Mouse (Mus musculus): ENCODE measurements around the gene Myadml2.
"Not testable (repeated sequence)": the region's sequence is repeated elsewhere in the genome, so short reads cannot be mapped to it uniquely, and the experiment has no call there.

The Myadml2 gene

DNA sequence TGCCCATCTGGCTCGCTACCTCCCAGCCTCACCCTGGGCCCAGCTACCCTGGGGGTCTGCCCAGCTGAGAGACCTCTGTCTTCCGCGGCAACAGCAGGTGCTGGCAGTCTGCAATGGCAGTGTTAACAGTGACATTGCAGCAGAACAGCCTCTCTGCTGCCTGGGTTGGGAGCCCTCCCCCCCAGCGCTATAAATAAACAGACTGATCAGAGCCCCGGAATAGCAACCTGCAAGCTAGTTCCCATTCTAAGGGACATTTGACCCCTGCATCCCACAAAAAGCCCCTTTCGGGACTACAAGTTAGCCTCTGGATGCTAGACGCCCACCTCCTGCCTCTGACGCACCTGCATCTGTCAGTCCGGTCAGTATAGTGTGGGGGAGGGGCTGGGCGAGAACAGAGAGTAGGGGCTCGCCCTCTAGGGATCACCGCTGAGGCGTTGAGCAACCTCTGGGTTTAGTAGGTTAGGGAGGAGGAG is at the start of gene Myadml2:
Myadml2 (minus strand) TSS at position 158 of the 476 bp plus-strand sequence.
- peak; percentile 84 for DNase-seq (ENCODE audit: low read depth, low spot score)

DNA sequence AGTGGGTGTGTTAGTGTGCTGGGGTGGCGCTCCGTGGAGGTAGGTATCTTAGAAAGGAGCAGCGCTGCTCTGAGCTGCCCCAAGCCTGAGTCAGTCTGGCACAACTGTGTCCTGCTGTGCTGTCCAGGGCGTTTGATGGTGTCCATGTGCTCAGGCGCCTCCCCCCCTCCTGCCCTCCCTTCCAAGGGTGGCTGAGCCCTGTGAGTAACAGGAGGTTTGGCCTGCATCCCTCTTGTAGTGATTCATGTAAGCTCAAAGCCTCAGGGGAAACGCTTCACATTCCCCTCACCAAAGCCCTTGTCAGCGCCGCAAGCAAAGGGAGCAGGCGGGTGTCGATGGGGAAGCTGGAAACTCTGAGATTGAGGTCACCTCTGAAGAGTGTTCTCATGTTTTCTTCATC is 49.8 kb upstream of the Myadml2 start:
- no peak for DNase-seq (ENCODE audit: low read depth, low spot score)

DNA sequence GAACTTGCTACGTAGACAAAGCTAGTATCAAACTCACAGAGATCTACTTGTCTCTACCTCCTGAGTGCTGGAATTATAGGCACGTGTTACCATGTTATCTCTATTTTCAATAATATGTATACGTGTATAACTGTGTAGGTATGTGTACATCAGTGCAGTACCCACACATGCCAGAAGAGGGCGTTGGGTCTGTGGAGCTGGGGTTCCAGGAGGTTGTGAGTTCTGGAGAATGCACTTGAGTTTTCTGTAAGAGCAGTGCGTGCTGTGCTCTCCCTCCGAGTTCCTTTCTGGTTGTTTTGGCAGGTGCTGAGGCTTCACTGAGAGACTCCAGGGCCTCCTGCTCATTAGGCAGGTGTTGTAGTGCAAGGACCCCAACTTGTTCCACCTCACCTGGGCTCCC is 48.6 kb upstream of the Myadml2 start:
- DNase-seq (ENCODE audit: low read depth, low spot score), result peak; percentile 82

DNA sequence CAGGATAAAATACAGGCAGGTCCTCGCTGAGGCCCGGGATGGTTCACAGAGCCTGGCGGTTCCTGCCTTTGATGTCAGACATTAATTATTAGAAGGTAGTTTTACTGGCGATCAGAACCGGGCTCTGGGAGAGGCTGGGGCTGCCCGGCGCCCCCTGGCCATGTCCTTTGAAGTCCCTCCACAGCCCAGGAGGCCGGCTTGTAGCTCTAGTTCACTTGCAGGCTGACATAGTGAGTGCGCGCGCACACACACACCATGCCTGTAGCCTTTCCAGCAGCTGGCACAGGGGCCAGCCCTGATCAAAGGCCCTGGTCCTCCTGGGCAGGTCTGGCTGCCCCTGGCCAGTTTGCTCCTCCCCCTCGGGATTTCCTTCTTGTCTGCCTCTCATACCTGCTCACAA is 47.7 kb upstream of the Myadml2 start:
- no peak for DNase-seq (ENCODE audit: low read depth, low spot score)

DNA sequence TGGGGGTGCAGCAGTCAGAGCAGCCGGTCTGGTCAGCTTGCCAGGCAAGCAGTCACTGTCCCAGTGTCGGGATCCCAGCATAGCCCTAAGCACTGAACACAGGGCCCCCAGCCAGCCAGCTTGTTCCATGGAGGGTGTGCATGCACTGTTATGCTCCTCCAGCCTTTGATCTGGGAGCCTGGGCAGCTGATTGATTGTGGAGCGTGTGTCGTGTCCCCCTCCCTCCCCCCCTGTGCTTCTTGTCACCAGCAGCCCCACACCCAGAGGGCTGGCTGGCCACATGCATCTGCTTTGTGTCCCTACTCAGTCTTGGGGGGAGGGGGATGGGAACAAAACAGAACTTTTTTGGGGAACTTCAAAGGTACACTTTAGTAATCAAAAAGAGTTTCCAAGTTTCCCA is 47.2 kb upstream of the Myadml2 start:
- no peak for DNase-seq (ENCODE audit: low read depth, low spot score)

GRCm38 (mm10) chr11:120693461-120693860 is 45.5 kb upstream of the Myadml2 start:
- no peak for DNase-seq (ENCODE audit: low read depth, low spot score)

GRCm38 (mm10) chr11:120692471-120693011 is 44.6 kb upstream of the Myadml2 start:
- DNase-seq (ENCODE audit: low read depth, low spot score), result no peak

- DNase-seq (ENCODE audit: low read depth, low spot score), result no peak
These were observed 41.4 kb upstream of the Myadml2 start for GRCm38 (mm10) chr11:120689365-120689764.

- no peak for DNase-seq (ENCODE audit: low read depth, low spot score)
These were observed 38.8 kb upstream of the Myadml2 start for GRCm38 (mm10) chr11:120686650-120687272.

- DNase-seq (ENCODE audit: low read depth, low spot score), result no peak
These were observed 36.7 kb upstream of the Myadml2 start for GRCm38 (mm10) chr11:120684660-120685059.

GRCm38 (mm10) chr11:120684086-120684485 is 36.1 kb upstream of the Myadml2 start:
- no peak for DNase-seq (ENCODE audit: low read depth, low spot score)

- no peak for DNase-seq (ENCODE audit: low read depth, low spot score)
These were observed 35.6 kb upstream of the Myadml2 start for GRCm38 (mm10) chr11:120683536-120683935.

GRCm38 (mm10) chr11:120682683-120683082 is 34.7 kb upstream of the Myadml2 start:
- no peak for DNase-seq (ENCODE audit: low read depth, low spot score)

- peak; percentile 71 for DNase-seq (ENCODE audit: low read depth, low spot score)
These were observed 32.0 kb upstream of the Myadml2 start for GRCm38 (mm10) chr11:120679909-120680308.

- DNase-seq (ENCODE audit: low read depth, low spot score), result no peak
These were observed 29.0 kb upstream of the Myadml2 start for GRCm38 (mm10) chr11:120676951-120677350.

DNA sequence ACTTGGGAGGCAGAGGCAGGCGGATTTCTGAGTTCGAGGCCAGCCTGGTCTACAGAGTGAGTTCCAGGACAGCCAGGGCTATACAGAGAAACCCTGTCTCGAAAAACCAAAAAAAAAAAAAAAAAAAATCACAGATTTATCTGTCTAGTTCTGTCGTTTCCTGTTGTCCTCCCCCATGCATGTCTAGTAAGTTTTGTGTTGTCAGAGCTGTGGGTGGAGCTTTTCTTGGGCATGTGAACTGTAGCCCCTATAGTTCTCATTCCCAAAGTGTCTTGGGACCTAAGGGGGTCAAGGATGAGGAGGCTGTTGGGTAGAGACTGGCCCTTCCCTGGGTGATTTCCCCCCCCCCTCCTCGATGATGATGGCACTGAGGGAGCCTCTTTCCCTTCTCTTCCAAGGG is 27.9 kb upstream of the Myadml2 start:
- DNase-seq (ENCODE audit: low read depth, low spot score), result not testable (repeated sequence)

DNA sequence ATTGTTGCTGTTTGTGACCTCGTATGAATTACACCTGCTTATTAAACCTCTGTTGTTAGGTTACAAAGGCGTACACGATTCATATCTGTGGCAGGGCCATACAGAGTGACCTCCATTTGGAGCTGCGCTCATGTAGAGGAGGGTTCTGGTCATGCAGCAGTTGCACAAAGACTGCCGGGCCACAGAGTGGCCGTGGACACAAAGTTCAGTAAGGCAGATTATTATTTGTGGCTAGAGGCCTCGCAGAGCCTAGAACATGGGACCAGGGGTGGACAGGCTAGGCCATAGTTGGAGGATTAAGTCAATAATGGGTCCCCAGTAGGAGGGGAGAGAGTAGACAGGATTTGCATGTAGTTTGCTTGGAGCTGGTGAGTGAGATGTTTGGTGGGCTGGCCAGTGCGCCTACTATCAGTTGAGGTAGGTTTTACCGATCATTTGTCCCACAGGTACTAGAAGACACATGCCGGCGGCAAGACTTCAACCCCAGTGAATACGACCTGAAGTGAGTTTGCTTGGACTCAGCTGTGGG is 25.7 kb upstream of the Myadml2 start:
- DNase-seq (ENCODE audit: low read depth, low spot score), result no peak

- peak; percentile 98 for DNase-seq (ENCODE audit: low read depth, low spot score)
These were observed 25.0 kb upstream of the Myadml2 start, which contains the start of gene Aspscr1 for GRCm38 (mm10) chr11:120672687-120673593. Gene Aspscr1, plus strand, starts transcription at chr11:120672973.

- peak; percentile 62 for DNase-seq (ENCODE audit: low read depth, low spot score)
These were observed 18.7 kb upstream of the Myadml2 start for GRCm38 (mm10) chr11:120666617-120667016.

DNA sequence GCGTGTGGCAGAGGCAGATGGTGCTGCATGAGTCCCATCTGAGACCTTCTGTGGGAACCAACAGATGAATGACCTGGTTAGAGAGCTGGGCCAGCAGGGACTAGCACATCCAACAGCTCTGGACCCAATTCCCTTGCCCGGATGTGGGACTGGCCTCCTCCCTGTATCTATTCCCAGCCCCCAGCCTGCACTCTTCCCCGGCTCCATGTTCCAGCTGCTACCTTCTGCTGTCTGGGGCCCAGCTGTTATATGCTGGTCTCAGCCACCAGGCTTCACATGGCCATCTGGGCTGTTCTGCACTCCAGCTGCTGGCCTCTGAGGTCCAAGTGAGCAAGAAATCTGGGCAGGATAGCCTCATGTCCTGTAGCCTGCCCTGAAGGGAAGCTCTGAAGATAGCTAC is 17.4 kb upstream of the Myadml2 start:
- no peak for DNase-seq (ENCODE audit: low read depth, low spot score)

DNA sequence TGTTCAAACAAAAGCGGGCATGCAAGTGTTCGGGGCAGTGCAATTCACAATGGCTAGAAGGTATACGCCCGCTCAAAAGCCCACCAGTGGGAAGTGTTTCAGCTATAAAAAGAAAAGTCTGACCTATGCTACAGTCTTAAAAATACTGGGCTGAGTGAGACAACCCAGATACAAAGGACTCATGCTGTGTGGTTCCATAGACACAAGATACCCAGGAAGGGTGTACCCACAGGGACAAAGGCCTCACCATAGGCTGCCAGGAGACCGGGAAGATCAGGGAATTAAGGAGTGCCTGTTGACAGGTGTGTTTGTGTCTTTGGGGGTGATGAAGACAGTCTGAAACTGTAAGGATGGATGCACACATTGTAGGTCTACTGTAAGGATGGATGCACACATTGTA is 15.8 kb upstream of the Myadml2 start:
- DNase-seq (ENCODE audit: low read depth, low spot score), result peak; percentile 95

- no peak for DNase-seq (ENCODE audit: low read depth, low spot score)
These were observed 14.8 kb upstream of the Myadml2 start for GRCm38 (mm10) chr11:120662759-120663158.

Data from ZHBTc4 (cell line).